Mouse (Mus musculus): ENCODE measurements around the gene Panx2. TPM values are rescaled to one million over a fixed set of nuclear protein-coding genes. Genes with fewer than 3 reads are reported as not detected.

Gene Panx2
- total and polyA plus RNA-seq, 3 experiments, result not detected

DNA sequence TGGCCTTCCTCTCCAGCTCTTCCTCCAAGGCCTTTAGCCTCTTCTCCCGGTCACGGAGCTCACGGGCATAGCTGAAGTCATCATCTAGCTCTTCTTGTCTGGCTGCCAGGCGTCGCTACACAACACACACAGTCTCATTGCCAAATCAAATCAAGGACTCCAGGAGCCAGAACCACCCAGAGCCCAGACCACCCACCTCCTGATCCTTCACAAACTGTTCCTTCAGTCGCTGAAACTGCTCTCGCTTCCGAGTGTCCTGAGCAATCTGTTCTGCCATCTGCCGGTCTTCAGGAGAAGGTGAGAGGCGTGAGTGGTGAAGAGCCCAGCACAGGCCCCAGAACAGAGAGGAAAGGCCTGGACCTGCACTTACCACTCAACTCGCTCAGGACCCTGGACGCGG is 46.5 kb downstream of the Panx2 start:
- Histone ChIP-seq H3K4me1 (ENCODE audit: control insufficient read depth in 1 of 2, insufficient read depth in 2 of 2) (no peaks in the 10 kb centered on the region), H3K9me3 (replicated peaks; ENCODE audit: low read length) (no peaks in the 10 kb centered on the region), H3K27ac (ENCODE audit: insufficient read depth, low read depth) (no peak overlapping the region), H3K4me2 (ENCODE audit: insufficient read depth, low read depth, poor library complexity, severe bottlenecking) (no peak overlapping the region), H3K36me3 (replicated peaks in 1 of 2; ENCODE audit: control insufficient read depth in 1 of 2, insufficient read depth in 1 of 2, low read length in 1 of 2) (peaks cover 91 to 99% of the 10 kb centered on the region in 2 experiments), H3K27me3 (replicated peaks) (no peaks in the 10 kb centered on the region), H3K9ac (ENCODE audit: insufficient read depth, low read depth) (no peak overlapping the region), H3K79me2 (replicated peaks; ENCODE audit: control insufficient read depth, extremely low read depth, insufficient read depth, poor library complexity, severe bottlenecking) (no peaks in the 10 kb centered on the region), H3K4me3 (replicated peaks in 1 of 3; ENCODE audit: low read depth in 2 of 3, low read length in 2 of 3, poor library complexity in 1 of 3) (no peak overlapping the region)
- no peak for DNase-seq (ENCODE audit: extremely low read depth)
- dilution Hi-C loops (cut with MboI; ENCODE audit: extremely low pct_ligation_motif_present, extremely low pct_unique_long_range_greater_than_20kb, low sequenced_read_pairs) (no loop called here), in situ Hi-C loops (cut with MboI; ENCODE audit: low pct_ligation_motif_present, low pct_unique_long_range_greater_than_20kb, low sequenced_read_pairs) (loop anchor here (25.0 kb wide), 1 partner anchor 256 kb away; the partner anchor contains the start of genes Lmf2, Ncaph2 and Sco2)
- no peak for TF ChIP-seq TBP (conservative IDR thresholded peaks at IDR 0.05; ENCODE audit: low read depth, low read length)
- no peak for TF ChIP-seq POLR2A (IDR thresholded peaks at IDR 0.05; ENCODE audit: low read depth, low read length)
- no peak for TF ChIP-seq USF2 (conservative IDR thresholded peaks at IDR 0.05; ENCODE audit: low read depth, low read length)
- TF ChIP-seq NELFE (IDR thresholded peaks at IDR 0.05; ENCODE audit: low read depth, low read length), result no peak
- TF ChIP-seq TCF12 (IDR thresholded peaks at IDR 0.05; ENCODE audit: low read depth, low read length), result no peak
- no peak for TF ChIP-seq HCFC1 (IDR thresholded peaks at IDR 0.05; ENCODE audit: low read depth, low read length)
- no peak for TF ChIP-seq MAFK (IDR thresholded peaks at IDR 0.05; ENCODE audit: insufficient replicate concordance, low read length)
- TF ChIP-seq SMC3 (IDR thresholded peaks at IDR 0.05; ENCODE audit: low read depth, low read length), result no peak
- TF ChIP-seq E2F4 (IDR thresholded peaks at IDR 0.05; ENCODE audit: insufficient replicate concordance, low read depth, low read length), result no peak
- no peak for TF ChIP-seq ZKSCAN1 (IDR thresholded peaks at IDR 0.05; ENCODE audit: borderline replicate concordance, low read depth, low read length)
- no peak for TF ChIP-seq ZMIZ1 (IDR thresholded peaks at IDR 0.05; ENCODE audit: low read depth, low read length)
- no peak for TF ChIP-seq JUN (IDR thresholded peaks at IDR 0.05; ENCODE audit: insufficient read depth, low read depth, low read length)
- TF ChIP-seq MXI1 (IDR thresholded peaks at IDR 0.05; ENCODE audit: low read depth, low read length), result no peak
- no peak for TF ChIP-seq CTCF (conservative IDR thresholded peaks at IDR 0.05 in 1 of 2, IDR thresholded peaks at IDR 0.05 in 1 of 2; ENCODE audit: low read depth in 2 of 2, low read length in 2 of 2)
- no peak for TF ChIP-seq ELF1 (IDR thresholded peaks at IDR 0.05; ENCODE audit: low read depth, low read length)
- no peak for TF ChIP-seq KAT2A (IDR thresholded peaks at IDR 0.05; ENCODE audit: insufficient replicate concordance, low read length)
- TF ChIP-seq BHLHE40 (IDR thresholded peaks at IDR 0.05; ENCODE audit: low read depth, low read length), result no peak
- no peak for TF ChIP-seq MAX (IDR thresholded peaks at IDR 0.05; ENCODE audit: low read length)
- no peak for TF ChIP-seq POLR2AphosphoS2 (IDR thresholded peaks at IDR 0.05; ENCODE audit: low read depth, low read length)
- TF ChIP-seq CHD2 (IDR thresholded peaks at IDR 0.05; ENCODE audit: low read length), result no peak

DNA sequence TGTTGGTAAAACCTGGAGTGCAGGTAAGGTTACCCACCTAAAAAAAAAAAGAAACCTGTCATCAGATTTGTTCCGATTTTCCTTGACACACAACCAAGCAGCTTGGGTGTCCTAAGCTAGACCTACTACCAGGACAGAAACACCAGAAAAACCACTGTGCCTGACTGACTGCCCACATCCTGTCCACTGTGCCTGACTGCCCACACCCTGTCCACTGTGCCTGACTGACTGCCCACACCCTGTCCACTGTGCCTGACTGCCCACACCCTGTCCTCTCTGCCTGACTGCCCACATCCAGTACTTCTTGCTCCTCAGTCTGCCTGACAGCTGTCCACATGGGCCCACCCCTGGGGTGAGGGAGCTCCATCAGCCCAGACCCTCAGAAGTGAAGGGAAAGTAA is 47.4 kb downstream of the Panx2 start:
- dilution Hi-C loops (cut with MboI; ENCODE audit: extremely low pct_ligation_motif_present, extremely low pct_unique_long_range_greater_than_20kb, low sequenced_read_pairs) (no loop called here), in situ Hi-C loops (cut with MboI; ENCODE audit: low pct_ligation_motif_present, low pct_unique_long_range_greater_than_20kb, low sequenced_read_pairs) (loop anchor here (25.0 kb wide), 1 partner anchor 255 kb away; the partner anchor contains the start of genes Lmf2, Ncaph2 and Sco2)
- H3K4me3 ChIP-seq (replicated peaks in 1 of 3; ENCODE audit: low read depth in 2 of 3, low read length in 2 of 3, poor library complexity in 1 of 3), result no peak overlapping the region
- H3K9ac ChIP-seq (ENCODE audit: insufficient read depth, low read depth), result no peak overlapping the region
- H3K4me2 ChIP-seq (ENCODE audit: insufficient read depth, low read depth, poor library complexity, severe bottlenecking), result no peak overlapping the region
- H3K36me3 ChIP-seq (replicated peaks in 1 of 2; ENCODE audit: control insufficient read depth in 1 of 2, insufficient read depth in 1 of 2, low read length in 1 of 2), result peaks cover 87 to 98% of the 10 kb centered on the region in 2 experiments
- TF ChIP-seq POLR2A (IDR thresholded peaks at IDR 0.05; ENCODE audit: low read depth, low read length) (no peak), MAFK (IDR thresholded peaks at IDR 0.05; ENCODE audit: insufficient replicate concordance, low read length) (no peak), HCFC1 (IDR thresholded peaks at IDR 0.05; ENCODE audit: low read depth, low read length) (no peak), CHD2 (IDR thresholded peaks at IDR 0.05; ENCODE audit: low read length) (no peak), MAZ (IDR thresholded peaks at IDR 0.05; ENCODE audit: low read depth, low read length) (no peak), CHD1 (IDR thresholded peaks at IDR 0.05; ENCODE audit: low read depth, low read length) (no peak), ZKSCAN1 (IDR thresholded peaks at IDR 0.05; ENCODE audit: borderline replicate concordance, low read depth, low read length) (no peak), MEF2A (IDR thresholded peaks at IDR 0.05; ENCODE audit: borderline replicate concordance, low read depth, low read length) (no peak), SMC3 (IDR thresholded peaks at IDR 0.05; ENCODE audit: low read depth, low read length) (no peak), KAT2A (IDR thresholded peaks at IDR 0.05; ENCODE audit: insufficient replicate concordance, low read length) (no peak), SIN3A (IDR thresholded peaks at IDR 0.05; ENCODE audit: low read length) (no peak), JUND (conservative IDR thresholded peaks at IDR 0.05; ENCODE audit: low read depth, low read length) (no peak), JUN (IDR thresholded peaks at IDR 0.05; ENCODE audit: insufficient read depth, low read depth, low read length) (no peak), BHLHE40 (IDR thresholded peaks at IDR 0.05; ENCODE audit: low read depth, low read length) (no peak), GABPA (IDR thresholded peaks at IDR 0.05; ENCODE audit: insufficient replicate concordance, low read depth, low read length) (no peak), RCOR1 (conservative IDR thresholded peaks at IDR 0.05; ENCODE audit: low read depth, low read length) (no peak), TBP (conservative IDR thresholded peaks at IDR 0.05; ENCODE audit: low read depth, low read length) (no peak), UBTF (IDR thresholded peaks at IDR 0.05; ENCODE audit: low read depth, low read length) (no peak), EP300 (IDR thresholded peaks at IDR 0.05; ENCODE audit: low read length) (no peak), PAX5 (IDR thresholded peaks at IDR 0.05; ENCODE audit: low read length) (no peak)
- H3K79me2 ChIP-seq (replicated peaks; ENCODE audit: control insufficient read depth, extremely low read depth, insufficient read depth, poor library complexity, severe bottlenecking), result no peaks in the 10 kb centered on the region
- no peaks in the 10 kb centered on the region for H3K27me3 ChIP-seq (replicated peaks)
- H3K4me1 ChIP-seq (ENCODE audit: control insufficient read depth in 1 of 2, insufficient read depth in 2 of 2), result no peaks in the 10 kb centered on the region
- no peak overlapping the region for H3K27ac ChIP-seq (ENCODE audit: insufficient read depth, low read depth)
- DNase-seq (ENCODE audit: extremely low read depth), result no peak
- no peaks in the 10 kb centered on the region for H3K9me3 ChIP-seq (replicated peaks; ENCODE audit: low read length)
